Mouse (Mus musculus): Measurements from ENCODE around the gene Gm21985. TPM values are rescaled to one million over a fixed set of nuclear protein-coding genes. Genes with fewer than 3 reads are reported as not detected.
"Not testable (repeated sequence)": the region's sequence is repeated elsewhere in the genome, so short reads cannot be mapped to it uniquely, and the experiment has no call there.

The Gm21985 gene
- polyA plus RNA-seq, 1 experiment: not detected

GRCm38 (mm10) chr2:112393958-112394357, 127.8 kb downstream of the Gm21985 start:
- Histone ChIP-seq H3K4me3 (replicated peaks; ENCODE audit: extremely low read depth, low read depth, low read length) (no peak overlapping the region), H3K4me1 (ENCODE audit: control insufficient read depth, insufficient read depth, low read length) (peaks cover 3% of the 10 kb centered on the region; the same call in 1 of the 2 replicates)
- no peak for DNase-seq
- no peak for TF ChIP-seq CTCF (IDR thresholded peaks at IDR 0.05; ENCODE audit: insufficient read depth, low read length)
- no peak for TF ChIP-seq POLR2A (IDR thresholded peaks at IDR 0.05; ENCODE audit: borderline replicate concordance, extremely low read depth, low read depth, low read length)

GRCm38 (mm10) chr2:112396649-112397048, 130.5 kb downstream of the Gm21985 start:
- no peak for DNase-seq
- Histone ChIP-seq H3K4me1 (ENCODE audit: control insufficient read depth, insufficient read depth, low read length) (peaks cover 3% of the 10 kb centered on the region; the same call in 1 of the 2 replicates), H3K4me3 (replicated peaks; ENCODE audit: extremely low read depth, low read depth, low read length) (no peak overlapping the region)
- WGBS: 24% methylated on average over 1 of the region's 1 CpGs
- TF ChIP-seq POLR2A (IDR thresholded peaks at IDR 0.05; ENCODE audit: borderline replicate concordance, extremely low read depth, low read depth, low read length) (no peak), CTCF (IDR thresholded peaks at IDR 0.05; ENCODE audit: insufficient read depth, low read length) (no peak)

- Histone ChIP-seq H3K4me3 (replicated peaks; ENCODE audit: extremely low read depth, low read depth, low read length) (no peak overlapping the region), H3K4me1 (ENCODE audit: control insufficient read depth, insufficient read depth, low read length) (no peaks in the 10 kb centered on the region)
- TF ChIP-seq CTCF (IDR thresholded peaks at IDR 0.05; ENCODE audit: insufficient read depth, low read length) (no peak), POLR2A (IDR thresholded peaks at IDR 0.05; ENCODE audit: borderline replicate concordance, extremely low read depth, low read depth, low read length) (no peak)
- 83% methylated on average over 3 of the region's 3 CpGs for WGBS
- no peak for DNase-seq
Measured at GRCm38 (mm10) chr2:112407030-112407429, 140.9 kb downstream of the Gm21985 start.

GRCm38 (mm10) chr2:112425308-112425707, 159.2 kb downstream of the Gm21985 start:
- 71% methylated on average over 3 of the region's 3 CpGs for WGBS
- TF ChIP-seq POLR2A (IDR thresholded peaks at IDR 0.05; ENCODE audit: borderline replicate concordance, extremely low read depth, low read depth, low read length) (no peak), CTCF (IDR thresholded peaks at IDR 0.05; ENCODE audit: insufficient read depth, low read length) (no peak)
- no peak for DNase-seq

DNA sequence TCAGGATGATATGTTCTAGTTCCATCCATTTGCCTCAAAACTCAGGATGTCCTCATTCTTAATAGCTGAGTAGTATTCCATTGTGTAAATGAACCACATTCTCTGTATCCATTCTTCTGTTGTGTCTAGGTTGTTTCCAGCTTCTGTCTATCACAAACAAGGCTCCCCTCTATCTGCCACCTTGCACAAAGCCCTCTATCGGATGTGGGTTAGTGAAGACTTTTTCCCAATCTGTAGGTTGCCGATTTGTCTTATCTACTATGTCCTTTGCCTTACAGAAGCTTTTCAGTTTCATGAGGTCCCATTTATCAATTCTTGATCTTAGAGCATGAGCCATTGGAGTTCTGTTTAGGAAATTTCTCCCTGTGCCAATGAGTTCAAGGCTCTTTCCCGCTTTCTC, 162.4 kb downstream of the Gm21985 start:
- H3K4me1 ChIP-seq (ENCODE audit: control insufficient read depth, insufficient read depth, low read length); H3K4me3 ChIP-seq (replicated peaks; ENCODE audit: extremely low read depth, low read depth, low read length); DNase-seq: not testable (repeated sequence)
- 93% methylated on average over 3 of the region's 3 CpGs for WGBS

More at GRCm38 (mm10) chr2:112425308-112425707, 159.2 kb downstream of the Gm21985 start:
- Histone ChIP-seq H3K4me1 (ENCODE audit: control insufficient read depth, insufficient read depth, low read length) (no peaks in the 10 kb centered on the region), H3K4me3 (replicated peaks; ENCODE audit: extremely low read depth, low read depth, low read length) (no peak overlapping the region)

DNA sequence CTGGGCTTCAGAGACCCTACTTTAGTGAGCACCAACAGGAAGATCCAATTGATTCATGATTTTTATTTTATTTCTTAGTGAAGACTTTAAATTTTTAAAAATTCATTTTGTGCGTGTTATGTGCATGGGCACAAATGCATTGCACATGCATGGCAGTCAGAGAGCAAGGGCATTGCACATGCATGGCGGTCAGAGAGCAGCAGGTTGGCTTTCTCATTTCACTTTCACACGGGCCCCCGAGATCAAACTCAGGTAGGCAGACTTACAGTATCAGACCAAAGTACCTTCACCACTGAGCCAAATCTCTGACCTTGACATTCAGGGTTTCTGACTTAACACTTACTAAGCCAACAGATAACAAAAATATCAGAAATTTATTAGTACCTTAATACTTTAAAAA, 163.6 kb downstream of the Gm21985 start:
- WGBS: 88% methylated on average over 4 of the region's 4 CpGs
- no peak for TF ChIP-seq POLR2A (IDR thresholded peaks at IDR 0.05; ENCODE audit: borderline replicate concordance, extremely low read depth, low read depth, low read length)
- no peak for TF ChIP-seq CTCF (IDR thresholded peaks at IDR 0.05; ENCODE audit: insufficient read depth, low read length)
- no peak overlapping the region for H3K4me3 ChIP-seq (replicated peaks; ENCODE audit: extremely low read depth, low read depth, low read length)
- no peak for DNase-seq
- no peaks in the 10 kb centered on the region for H3K4me1 ChIP-seq (ENCODE audit: control insufficient read depth, insufficient read depth, low read length)

GRCm38 (mm10) chr2:112430403-112430802, 164.3 kb downstream of the Gm21985 start:
- TF ChIP-seq CTCF (IDR thresholded peaks at IDR 0.05; ENCODE audit: insufficient read depth, low read length) (no peak), POLR2A (IDR thresholded peaks at IDR 0.05; ENCODE audit: borderline replicate concordance, extremely low read depth, low read depth, low read length) (no peak)
- Histone ChIP-seq H3K4me1 (ENCODE audit: control insufficient read depth, insufficient read depth, low read length) (no peaks in the 10 kb centered on the region), H3K4me3 (replicated peaks; ENCODE audit: extremely low read depth, low read depth, low read length) (no peak overlapping the region)
- 35% methylated on average over 5 of the region's 5 CpGs for WGBS
- DNase-seq: no peak

DNA sequence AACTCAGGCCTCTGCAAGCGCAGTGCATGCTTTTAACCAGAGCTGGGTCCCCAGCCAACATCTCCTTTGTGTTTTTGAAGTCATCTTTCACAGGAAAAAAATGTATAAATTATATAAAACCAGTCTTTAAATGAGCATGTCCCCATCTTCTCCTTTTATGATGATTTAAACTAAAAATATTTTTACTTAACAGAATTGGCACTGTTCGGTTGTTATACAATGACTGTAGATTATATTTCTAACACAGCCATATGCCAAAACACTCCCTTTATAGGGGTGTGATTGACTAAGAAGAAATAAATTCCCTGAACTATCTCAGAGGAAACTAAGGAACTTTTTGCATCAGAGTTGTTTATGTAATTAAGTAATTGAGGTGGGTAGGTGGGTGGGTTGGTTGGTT, 166.4 kb downstream of the Gm21985 start:
- 87% methylated on average over 2 of the region's 2 CpGs for WGBS
- H3K4me3 ChIP-seq (replicated peaks; ENCODE audit: extremely low read depth, low read depth, low read length): no peak overlapping the region
- H3K4me1 ChIP-seq (ENCODE audit: control insufficient read depth, insufficient read depth, low read length): no peaks in the 10 kb centered on the region
- DNase-seq: no peak
- TF ChIP-seq CTCF (IDR thresholded peaks at IDR 0.05; ENCODE audit: insufficient read depth, low read length): no peak
- TF ChIP-seq POLR2A (IDR thresholded peaks at IDR 0.05; ENCODE audit: borderline replicate concordance, extremely low read depth, low read depth, low read length): no peak

DNA sequence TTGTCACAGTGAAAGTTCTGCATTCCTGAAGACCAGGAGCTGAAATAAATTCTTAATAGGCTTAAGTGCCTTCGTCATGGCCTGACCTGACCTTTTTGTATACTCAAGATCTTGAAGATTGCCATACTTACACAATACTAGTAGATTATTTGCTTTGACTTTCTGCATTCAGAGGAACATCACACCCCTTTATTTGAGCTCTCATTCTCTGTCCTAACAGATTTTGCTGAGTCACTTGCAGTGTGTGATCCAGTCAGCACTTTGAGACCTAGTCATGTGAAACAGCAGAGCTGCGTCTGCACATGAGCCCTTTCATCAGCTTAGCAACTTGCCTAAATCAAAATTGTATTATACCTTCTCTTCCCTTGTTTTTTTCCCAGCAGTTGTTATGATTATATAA, 167.2 kb downstream of the Gm21985 start:
- 51% methylated on average over 2 of the region's 2 CpGs for WGBS
- TF ChIP-seq CTCF (IDR thresholded peaks at IDR 0.05; ENCODE audit: insufficient read depth, low read length): no peak
- no peak for TF ChIP-seq POLR2A (IDR thresholded peaks at IDR 0.05; ENCODE audit: borderline replicate concordance, extremely low read depth, low read depth, low read length)
- no peak for DNase-seq
- no peak overlapping the region for H3K4me3 ChIP-seq (replicated peaks; ENCODE audit: extremely low read depth, low read depth, low read length)
- H3K4me1 ChIP-seq (ENCODE audit: control insufficient read depth, insufficient read depth, low read length): no peaks in the 10 kb centered on the region; the same call in 1 of the 2 replicates

GRCm38 (mm10) chr2:112436292-112436691, 170.2 kb downstream of the Gm21985 start:
- no peak overlapping the region for H3K4me3 ChIP-seq (replicated peaks; ENCODE audit: extremely low read depth, low read depth, low read length)
- no peak for TF ChIP-seq POLR2A (IDR thresholded peaks at IDR 0.05; ENCODE audit: borderline replicate concordance, extremely low read depth, low read depth, low read length)
- no peak for TF ChIP-seq CTCF (IDR thresholded peaks at IDR 0.05; ENCODE audit: insufficient read depth, low read length)
- H3K4me1 ChIP-seq (ENCODE audit: control insufficient read depth, insufficient read depth, low read length): no peaks in the 10 kb centered on the region; the same call in 1 of the 2 replicates
- DNase-seq: no peak
- 70% methylated on average over 4 of the region's 4 CpGs for WGBS
